13 mouse cellular contexts compared by ENCODE assay signal in genomic region chr15:103011928-103012486, GRCm38 (mm10). TPM values are rescaled to one million over a fixed set of nuclear protein-coding genes. Genes with fewer than 3 reads are reported as not detected.
DNase-seq lines count a peak whose midpoint lies in the region; ATAC-seq lines count a peak whose summit lies in the region.
"Had no signal": no experiment of that assay in that cellular context is flagged by ENCODE, and none has a peak within 500 bp of the region (broad histone marks: within the 10 kb centered on the region; RNA-seq: fewer than 3 reads in every experiment).

No protein-coding gene starts in this region.

- peak overlapping the region; percentile 32 for H3K4me2 ChIP-seq in limb, embryonic 12.5 days
- H3K4me2 ChIP-seq: embryonic facial prominence, embryonic 13.5 days had no signal

- H3K9me3 ChIP-seq in heart, embryonic 10.5 days, result no peaks in the 10 kb centered on the region
- no peaks in the 10 kb centered on the region for H3K9me3 ChIP-seq in limb, embryonic 12.5 days
- H3K9me3 ChIP-seq: embryonic facial prominence, embryonic 13.5 days had no signal

- no peaks in the 10 kb centered on the region for H3K36me3 ChIP-seq in heart, embryonic 10.5 days
- no peaks in the 10 kb centered on the region for H3K36me3 ChIP-seq in limb, embryonic 12.5 days
- H3K36me3 ChIP-seq: embryonic facial prominence, embryonic 13.5 days had no signal

- H3K27ac ChIP-seq in heart, embryonic 10.5 days, result no peak overlapping the region
- no peak overlapping the region for H3K27ac ChIP-seq in limb, embryonic 12.5 days
- H3K27ac ChIP-seq: embryonic facial prominence, embryonic 13.5 days; left cerebral cortex, adult 2 months had no signal

- peaks cover 100% of the 10 kb centered on the region for H3K27me3 ChIP-seq in heart, embryonic 10.5 days (ENCODE audit: insufficient read depth, poor library complexity, severe bottlenecking)
- peaks cover 96% of the 10 kb centered on the region for H3K27me3 ChIP-seq in limb, embryonic 12.5 days
- H3K27me3 ChIP-seq: CH12.LX had no signal

- H3K9ac ChIP-seq in limb, embryonic 12.5 days (replicated peaks), result 0 out of 2 replicates have a peak overlapping the region, but pooled peaks have one; percentile 40
- H3K9ac ChIP-seq: embryonic facial prominence, embryonic 13.5 days had no signal

- under 1% methylated on average over 26 of the region's 26 CpGs for WGBS in heart, embryonic 10.5 days
- 6% methylated on average over 26 of the region's 26 CpGs for WGBS in limb, embryonic 12.5 days

- DNase-seq in heart, embryonic 10.5 days (ENCODE audit: low spot score), result no peak
- no peak for DNase-seq in heart, adult 8-10 months (ENCODE audit: low spot score)
- DNase-seq in ovary, adult 18-20 months (ENCODE audit: low spot score), result peak; percentile 73
- no peak for DNase-seq in ovary, postnatal 36 days (ENCODE audit: low spot score)
- DNase-seq in yolk sac, embryonic 10.5 days (ENCODE audit: low spot score), result peak; percentile 25
- DNase-seq in urinary bladder, postnatal 14 days (ENCODE audit: low spot score), result no peak
- DNase-seq: lung, postnatal 4 days had no signal

- 0 out of 2 replicates have a peak overlapping the region, but pooled peaks have one; percentile 23 for H3K4me3 ChIP-seq in heart, embryonic 10.5 days
- H3K4me3 ChIP-seq in limb, embryonic 12.5 days (replicated peaks), result peak overlapping the region; percentile 19; the same call in 1 of the 2 replicates
- H3K4me3 ChIP-seq: embryonic facial prominence, embryonic 13.5 days; left cerebral cortex, adult 2 months had no signal

- ATAC-seq in limb, embryonic 12.5 days (ENCODE audit: insufficient number of reproducible peaks, insufficient read depth, low FRiP score, low TSS enrichment, low read depth), result no peak
- no peak for ATAC-seq in CD4-positive, CD25-positive, alpha-beta regulatory T cell, adult 4 months

- H3K4me1 ChIP-seq in heart, embryonic 10.5 days, result peaks cover 25% of the 10 kb centered on the region
- peaks cover 67% of the 10 kb centered on the region for H3K4me1 ChIP-seq in limb, embryonic 12.5 days (replicated peaks)

RNA-seq across cellular contexts. Expression of gene Hoxc4, which starts 6.7 kb away (rescaled TPM):
- polyA plus RNA-seq in heart, embryonic 10.5 days (2016; fragmentation: Nextera tagmentation; extraction: Ambion mirVana), result 0.81 and 6.6 TPM in 2 replicates
- not detected for total RNA-seq in heart, adult 8-10 months (2022)
- polyA plus RNA-seq in limb, embryonic 12.5 days (2016; fragmentation: Nextera tagmentation; extraction: Ambion mirVana), result 3.8 and 6.7 TPM in 2 replicates
- polyA plus RNA-seq in CD4-positive, CD25-positive, alpha-beta regulatory T cell, adult 4 months (2017; shearing (Covaris generic)), result not detected
- total RNA-seq: left cerebral cortex, adult 2 months had no signal

RNA-seq across cellular contexts. Expression of gene Hoxc6, which starts 13.9 kb away (rescaled TPM):
- polyA plus RNA-seq in heart, embryonic 10.5 days (2016; fragmentation: Nextera tagmentation; extraction: Ambion mirVana), result 0.23 and 1.8 TPM in 2 replicates
- total RNA-seq in heart, adult 8-10 months (2022), result under 1 TPM in 2 of 4 experiments, not detected in 2; 0.25 to 0.62 TPM
- 3.9 and 4.4 TPM in 2 replicates for polyA plus RNA-seq in limb, embryonic 12.5 days (2016; fragmentation: Nextera tagmentation; extraction: Ambion mirVana)
- not detected for polyA plus RNA-seq in CD4-positive, CD25-positive, alpha-beta regulatory T cell, adult 4 months (2017; shearing (Covaris generic))
- total RNA-seq: left cerebral cortex, adult 2 months had no signal
- polyA plus RNA-seq: embryonic facial prominence, embryonic 13.5 days had no signal

RNA-seq across cellular contexts. Expression of gene Hoxc8, which starts 21.6 kb away (rescaled TPM):
- polyA plus RNA-seq in heart, embryonic 10.5 days (2016; fragmentation: Nextera tagmentation; extraction: Ambion mirVana), result 0.06 and 1.7 TPM in 2 replicates
- total RNA-seq in heart, adult 8-10 months (2022), result not detected
- 3.9 and 4.0 TPM in 2 replicates for polyA plus RNA-seq in limb, embryonic 12.5 days (2016; fragmentation: Nextera tagmentation; extraction: Ambion mirVana)
- under 1 TPM in 1 of 2 experiments, not detected in 1; 0.43 TPM for polyA plus RNA-seq in CD4-positive, CD25-positive, alpha-beta regulatory T cell, adult 4 months (2017; shearing (Covaris generic))
- total RNA-seq: CH12.LX; left cerebral cortex, adult 2 months had no signal
- polyA plus RNA-seq: embryonic facial prominence, embryonic 13.5 days; heart, embryonic 14.5 days had no signal

RNA-seq across cellular contexts. Expression of gene Hoxc9, which starts 35.8 kb away (rescaled TPM):
- polyA plus RNA-seq in heart, embryonic 10.5 days (2016; fragmentation: Nextera tagmentation; extraction: Ambion mirVana), result 0.49 TPM in 1 of 2 replicates, not detected in the other
- total RNA-seq in heart, adult 8-10 months (2022), result not detected
- 3.6 TPM in 2 replicates for polyA plus RNA-seq in limb, embryonic 12.5 days (2016; fragmentation: Nextera tagmentation; extraction: Ambion mirVana)
- not detected for polyA plus RNA-seq in CD4-positive, CD25-positive, alpha-beta regulatory T cell, adult 4 months (2017; shearing (Covaris generic))
- total RNA-seq: left cerebral cortex, adult 2 months had no signal
- polyA plus RNA-seq: embryonic facial prominence, embryonic 13.5 days; heart, embryonic 14.5 days had no signal

RNA-seq across cellular contexts. Expression of gene Hoxc5, which starts 44.8 kb away (rescaled TPM):
- 0.60 and 5.5 TPM in 2 replicates for polyA plus RNA-seq in heart, embryonic 10.5 days (2016; fragmentation: Nextera tagmentation; extraction: Ambion mirVana)
- under 1 TPM in 1 of 4 experiments, not detected in 3; 0.12 TPM for total RNA-seq in heart, adult 8-10 months (2022)
- 6.3 and 12.2 TPM in 2 replicates for polyA plus RNA-seq in limb, embryonic 12.5 days (2016; fragmentation: Nextera tagmentation; extraction: Ambion mirVana)
- polyA plus RNA-seq in CD4-positive, CD25-positive, alpha-beta regulatory T cell, adult 4 months (2017; shearing (Covaris generic)), result not detected
- total RNA-seq: left cerebral cortex, adult 2 months had no signal

Comparison
In these comparisons a context has a peak if more than half of its experiments do, and no peak if none do; other contexts are left out.
1. DNase-seq: peak in ovary, adult 18-20 months (single experiment) and yolk sac, embryonic 10.5 days (single experiment); none in heart, embryonic 10.5 days (single experiment), heart, adult 8-10 months (single experiment), ovary, postnatal 36 days (single experiment) and urinary bladder, postnatal 14 days (single experiment).